Mouse (Mus musculus) erythroblast, embryonic 14.5 days (primary cell): ENCODE data around the gene Cep131. TPM values are rescaled to one million over a fixed set of nuclear protein-coding genes. Genes with fewer than 3 reads are reported as not detected.

ENCODE experiments used
- H3K27me3 ChIP-seq: 2 replicates; pipeline ENCODE4 v1.6.1; 2012; ENCODE audit warnings: inconsistent platforms; ENCODE audit not compliant: control insufficient read depth
- H3K36me3 ChIP-seq: 2 replicates; pipeline ENCODE4 v1.6.1; 2012; ENCODE audit warnings: mild to moderate bottlenecking, inconsistent platforms; ENCODE audit not compliant: control insufficient read depth
- H3K4me1 ChIP-seq: 2 replicates; pipeline ENCODE4 v1.6.1; 2012; ENCODE audit warnings: inconsistent platforms; ENCODE audit not compliant: control insufficient read depth
- H3K4me3 ChIP-seq: replicated peaks from 2 replicates; pipeline ENCODE3; 2012; ENCODE audit warnings: moderate library complexity, mild to moderate bottlenecking, inconsistent platforms
- H3K9me3 ChIP-seq: 2 replicates; pipeline ENCODE4 v1.6.1; 2012; ENCODE audit warnings: low read length, inconsistent platforms, mixed read lengths; ENCODE audit not compliant: control insufficient read depth
- GATA1 ChIP-seq: IDR thresholded peaks from 2 replicates; pipeline ENCODE4 v1.6.1; 2012; ENCODE audit warnings: low read length, inconsistent platforms, mixed read lengths
- TAL1 ChIP-seq: IDR thresholded peaks from 3 replicates; pipeline ENCODE4 v1.6.1; 2012; ENCODE audit warnings: low read length, inconsistent platforms, mixed read lengths
- polyA plus RNA-seq: library from polyadenylated mRNA; stranded (reverse); fragments of >175 nt; gene quantifications from 2 replicates; pipeline ENCODE4 v1.2.3, GENCODE M21; 2012

Gene Cep131
- polyA plus RNA-seq, 1 experiment = 2.3 TPM

DNA sequence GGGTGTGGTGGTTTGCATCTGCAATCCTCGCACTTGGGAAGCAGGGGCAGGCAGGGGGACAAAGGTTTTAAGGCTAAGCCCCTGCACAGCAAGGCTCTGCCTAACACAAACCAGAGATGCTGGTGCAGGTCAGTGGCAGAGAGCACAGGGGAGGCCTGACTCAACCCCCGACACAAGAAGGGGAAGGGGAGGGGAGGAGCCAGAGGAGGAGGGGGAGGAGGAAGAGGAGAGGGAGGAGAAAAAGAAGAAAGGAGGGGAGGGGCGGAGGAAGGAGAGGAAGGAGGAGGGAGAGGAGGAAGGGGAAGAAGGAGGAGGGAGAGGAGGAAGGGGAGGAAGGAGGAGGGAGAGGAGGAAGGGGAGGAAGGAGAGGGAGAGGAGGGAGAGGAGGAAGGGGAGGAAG, 52.3 kb downstream of the Cep131 start:
- H3K27me3 ChIP-seq = no peaks in the 10 kb centered on the region
- TF ChIP-seq TAL1 (no peak), GATA1 (no peak)
- H3K4me1 ChIP-seq = peaks cover 6% of the 10 kb centered on the region
- H3K9me3 ChIP-seq = peaks cover 6% of the 10 kb centered on the region; the same call in 1 of the 2 replicates
- H3K4me3 ChIP-seq = no peak overlapping the region
- H3K36me3 ChIP-seq = no peaks in the 10 kb centered on the region

- TF ChIP-seq GATA1 (no peak), TAL1 (no peak)
- Histone ChIP-seq H3K4me1 (peaks cover 6% of the 10 kb centered on the region), H3K4me3 (no peak overlapping the region), H3K9me3 (peaks cover 6% of the 10 kb centered on the region; the same call in 1 of the 2 replicates), H3K36me3 (no peaks in the 10 kb centered on the region), H3K27me3 (no peaks in the 10 kb centered on the region)
Observed at GRCm38 (mm10) chr11:120033473-120033872, 53.2 kb downstream of the Cep131 start.

GRCm38 (mm10) chr11:120032052-120032451, 54.6 kb downstream of the Cep131 start:
- Histone ChIP-seq H3K27me3 (no peaks in the 10 kb centered on the region), H3K9me3 (peaks cover 6% of the 10 kb centered on the region; the same call in 1 of the 2 replicates), H3K4me3 (no peak overlapping the region), H3K4me1 (peaks cover 6% of the 10 kb centered on the region), H3K36me3 (no peaks in the 10 kb centered on the region)
- TF ChIP-seq GATA1 (no peak), TAL1 (no peak)

DNA sequence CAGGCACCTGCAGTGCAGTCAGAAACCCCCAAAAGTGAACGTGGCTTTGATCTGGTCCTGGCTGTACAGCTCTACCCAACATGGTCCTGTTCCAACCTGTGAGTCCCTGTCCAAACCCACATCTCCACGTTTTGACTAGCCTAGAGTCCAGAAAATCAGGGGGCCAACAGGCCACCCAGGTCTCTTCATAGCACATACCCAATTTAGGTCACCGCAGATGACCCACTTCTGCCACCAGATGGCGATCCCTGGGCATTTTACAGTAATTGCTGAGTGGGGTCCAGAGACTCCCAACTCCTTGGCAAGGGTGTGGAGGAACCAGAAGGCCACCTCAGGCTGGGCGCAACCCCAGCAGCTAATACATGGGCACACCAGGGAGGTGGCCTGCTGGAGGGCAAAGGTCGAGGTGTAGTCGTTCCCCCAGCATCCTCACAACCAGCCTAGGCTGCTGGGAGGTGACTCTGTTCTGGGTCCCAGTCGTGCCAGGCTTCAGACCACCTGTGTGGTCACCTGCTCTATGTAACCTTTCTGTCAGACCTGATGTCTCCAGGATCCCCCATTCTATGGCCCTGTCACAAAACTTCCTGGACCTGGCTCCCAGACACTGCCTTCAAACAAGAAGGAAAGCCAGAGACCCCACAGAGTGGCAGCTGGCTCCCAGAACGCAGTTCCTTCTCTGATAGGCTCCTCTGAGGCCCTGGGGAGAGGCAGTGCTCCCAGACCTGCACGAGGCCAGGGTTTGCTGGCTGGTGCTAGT, 56.3 kb downstream of the Cep131 start:
- TF ChIP-seq GATA1 (no peak), TAL1 (no peak)
- H3K4me1 ChIP-seq = peaks cover 3% of the 10 kb centered on the region
- H3K36me3 ChIP-seq = no peaks in the 10 kb centered on the region
- no peak overlapping the region for H3K4me3 ChIP-seq
- no peaks in the 10 kb centered on the region for H3K9me3 ChIP-seq
- no peaks in the 10 kb centered on the region for H3K27me3 ChIP-seq

- Histone ChIP-seq H3K36me3 (no peaks in the 10 kb centered on the region), H3K4me3 (no peak overlapping the region), H3K27me3 (no peaks in the 10 kb centered on the region), H3K9me3 (no peaks in the 10 kb centered on the region), H3K4me1 (no peaks in the 10 kb centered on the region)
- TF ChIP-seq TAL1 = no peak
- TF ChIP-seq GATA1 = no peak
Observed at GRCm38 (mm10) chr11:120029431-120030144, 57.0 kb downstream of the Cep131 start.

DNA sequence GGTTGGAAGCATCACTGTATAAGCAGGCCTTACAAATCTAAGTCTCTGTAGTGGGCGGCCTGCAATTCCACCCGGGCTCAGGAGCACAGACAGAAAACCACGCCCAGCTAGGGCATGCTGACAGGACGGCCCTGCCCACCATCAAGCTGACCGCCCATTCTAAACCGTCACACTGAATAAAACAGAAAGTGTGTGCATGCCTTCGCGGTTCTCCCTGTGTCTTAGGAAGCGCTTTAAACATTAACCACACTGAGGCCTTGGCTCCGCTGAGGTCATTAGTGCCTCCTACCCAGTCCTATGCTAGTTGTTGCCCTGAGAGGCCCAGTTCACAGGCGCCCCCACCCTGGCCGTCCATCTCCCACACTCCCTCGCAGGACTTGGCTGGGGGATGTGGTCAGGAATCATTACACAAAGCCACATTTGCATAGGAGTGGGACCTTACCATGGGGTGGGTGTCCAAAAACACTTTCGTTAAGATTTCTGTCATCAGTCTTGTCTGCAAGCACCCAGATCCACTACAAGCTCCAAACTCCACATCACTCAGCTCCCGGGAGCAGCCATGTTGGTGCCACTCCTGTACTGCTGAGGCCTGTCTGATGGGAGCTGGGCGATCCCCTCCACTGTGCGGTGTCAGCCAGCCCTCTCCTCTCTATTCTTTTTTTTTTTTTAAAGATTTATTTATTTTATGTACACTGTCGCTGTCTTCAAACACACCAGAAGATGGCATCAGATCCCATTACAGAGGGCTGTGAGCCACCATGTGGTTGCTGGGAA, 58.1 kb downstream of the Cep131 start:
- Histone ChIP-seq H3K36me3 (no peaks in the 10 kb centered on the region), H3K4me1 (no peaks in the 10 kb centered on the region), H3K9me3 (no peaks in the 10 kb centered on the region), H3K4me3 (no peak overlapping the region), H3K27me3 (no peaks in the 10 kb centered on the region)
- TF ChIP-seq GATA1 = no peak
- TF ChIP-seq TAL1 = no peak

GRCm38 (mm10) chr11:120026941-120027340, 59.7 kb downstream of the Cep131 start:
- TF ChIP-seq TAL1 = no peak
- TF ChIP-seq GATA1 = no peak
- H3K9me3 ChIP-seq = no peaks in the 10 kb centered on the region

DNA sequence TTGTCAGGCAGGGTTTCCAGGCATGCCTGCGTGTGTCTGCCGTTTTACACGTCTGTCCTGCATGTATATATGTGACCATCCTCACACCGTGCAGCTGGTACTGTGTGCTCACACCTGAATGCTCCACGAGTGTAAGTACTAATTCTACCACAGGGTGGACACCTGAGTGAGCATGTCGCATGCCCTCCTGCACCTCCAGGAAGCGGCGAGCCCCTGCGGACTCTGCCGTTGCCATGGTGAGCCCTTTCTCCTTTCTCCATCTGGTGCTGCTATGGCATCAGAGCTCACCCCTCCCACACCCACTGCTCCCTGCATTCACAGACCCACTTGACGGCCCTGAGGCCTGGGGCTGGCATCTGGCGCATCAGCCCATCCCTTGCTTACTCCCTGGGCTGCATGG, 63.8 kb downstream of the Cep131 start:
- Histone ChIP-seq H3K27me3 (no peaks in the 10 kb centered on the region), H3K36me3 (no peaks in the 10 kb centered on the region), H3K9me3 (no peaks in the 10 kb centered on the region), H3K4me3 (no peak overlapping the region), H3K4me1 (no peaks in the 10 kb centered on the region)
- TF ChIP-seq TAL1 (no peak), GATA1 (no peak)

More at GRCm38 (mm10) chr11:120026941-120027340, 59.7 kb downstream of the Cep131 start:
- Histone ChIP-seq H3K27me3 (no peaks in the 10 kb centered on the region), H3K36me3 (no peaks in the 10 kb centered on the region), H3K4me3 (no peak overlapping the region), H3K4me1 (no peaks in the 10 kb centered on the region)

DNA sequence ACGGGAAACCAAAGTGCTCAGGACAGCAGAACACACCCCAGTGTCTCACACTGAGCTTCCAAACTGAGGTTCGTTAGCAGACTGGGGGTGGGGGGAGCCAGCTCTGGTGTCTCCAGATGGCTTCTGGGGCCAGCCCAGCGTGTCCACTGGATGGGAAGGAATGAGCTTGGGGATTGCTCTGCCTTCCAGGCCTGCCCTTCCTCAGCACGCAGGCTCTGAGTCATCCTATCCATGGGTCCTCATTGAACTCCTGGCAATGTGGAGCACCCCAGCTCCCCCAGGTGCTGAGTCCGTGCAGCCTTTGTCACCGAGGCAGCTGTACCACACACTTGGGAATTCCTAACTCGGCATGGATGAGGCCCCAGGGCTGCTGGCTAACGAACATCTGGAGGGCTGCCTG, 64.4 kb downstream of the Cep131 start:
- Histone ChIP-seq H3K4me3 (no peak overlapping the region), H3K4me1 (no peaks in the 10 kb centered on the region), H3K27me3 (no peaks in the 10 kb centered on the region), H3K9me3 (no peaks in the 10 kb centered on the region), H3K36me3 (no peaks in the 10 kb centered on the region)
- TF ChIP-seq GATA1 = no peak
- TF ChIP-seq TAL1 = no peak
